19 mouse cellular contexts compared by ENCODE assay signal in the genomic region with DNA sequence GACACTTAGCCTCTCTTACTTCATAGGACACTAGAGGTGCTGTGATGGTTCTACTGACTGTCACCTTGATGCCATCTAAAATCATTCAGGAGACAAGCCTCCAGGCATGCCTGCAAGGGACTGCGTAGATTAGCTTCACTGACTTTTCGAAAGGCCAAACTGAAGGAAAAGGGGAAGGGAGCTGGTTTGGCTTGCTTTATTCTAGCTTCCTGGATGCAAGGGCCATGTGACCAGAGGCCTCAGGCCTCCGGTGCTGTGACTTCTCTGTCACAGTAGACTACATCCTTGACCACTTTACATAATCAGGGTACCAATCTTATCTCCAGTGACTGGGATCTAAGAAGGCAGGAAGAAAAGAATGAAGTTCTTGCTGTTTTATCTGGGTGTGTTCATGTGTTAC.
"Had no signal": no experiment of that assay in that cellular context is flagged by ENCODE, and none has a peak within 500 bp of the region (broad histone marks: within the 10 kb centered on the region; RNA-seq: fewer than 3 reads in every experiment).

No protein-coding gene starts in this region.

- DNase-seq: kidney, adult 11 months; kidney, adult 8-10 months; kidney, postnatal 14 days; kidney, postnatal 4 days; layer of hippocampus, adult 9-11 months; liver, embryonic 13.5 days; lung, adult 2 months; lung, postnatal 14 days; lung, postnatal 4 days; retina, postnatal 1 day; thymus, adult 2 months; thymus, postnatal 14 days; thymus, postnatal 4 days had no signal

- H3K4me1 ChIP-seq: midbrain, embryonic 12.5 days had no signal

- H3K4me3 ChIP-seq: kidney, embryonic 15.5 days; liver, embryonic 13.5 days; midbrain, embryonic 12.5 days; midbrain, embryonic 15.5 days; myocyte; neural tube, embryonic 13.5 days had no signal

- ATAC-seq: midbrain, embryonic 15.5 days had no signal

- H3K9ac ChIP-seq: kidney, embryonic 15.5 days; liver, embryonic 13.5 days; midbrain, embryonic 12.5 days; midbrain, embryonic 15.5 days; neural tube, embryonic 13.5 days had no signal

- H3K27me3 ChIP-seq: liver, embryonic 13.5 days had no signal

- H3K27ac ChIP-seq: kidney, embryonic 15.5 days; liver, embryonic 13.5 days; midbrain, embryonic 12.5 days; midbrain, embryonic 15.5 days; neural tube, embryonic 13.5 days; stomach, postnatal 0 days had no signal

- H3K9me3 ChIP-seq: kidney, embryonic 15.5 days; liver, embryonic 13.5 days; midbrain, embryonic 12.5 days; midbrain, embryonic 15.5 days; neural tube, embryonic 13.5 days had no signal
